Mouse (Mus musculus) forebrain, postnatal 0 days (tissue): ENCODE results near the gene Mthfd1l. TPM values are rescaled to one million over a fixed set of nuclear protein-coding genes. Genes with fewer than 3 reads are reported as not detected.

Experiments
- ATAC-seq: fragments of 200-750 bp; cut with Nextera tagmentation; 2 replicates; pipeline ENCODE4 v1.8.0; 2017; ENCODE audit warnings: mild to moderate bottlenecking, moderate library complexity
- DNase-seq: peaks from one replicate; pipeline ENCODE4 v3.0.0-alpha.2; 2015
- H3K27ac ChIP-seq: fragments of 300-500 bp; sonication (generic); 2 replicates; pipeline ENCODE4 v1.5.1; 2014; ENCODE audit warnings: low read depth, mild to moderate bottlenecking, antibody characterized with exemption, low read length, moderate library complexity, mixed read lengths
- H3K27me3 ChIP-seq: fragments of 300-500 bp; sonication (generic); 2 replicates; pipeline ENCODE4 v1.6.1; 2014; ENCODE audit warnings: mild to moderate bottlenecking, low read length, mixed read lengths; ENCODE audit not compliant: insufficient read depth
- H3K36me3 ChIP-seq: fragments of 300-500 bp; sonication (generic); 2 replicates; pipeline ENCODE4 v1.6.1; 2014; ENCODE audit warnings: mild to moderate bottlenecking, moderate library complexity; ENCODE audit not compliant: insufficient read depth
- H3K4me1 ChIP-seq: fragments of 300-500 bp; sonication (generic); 2 replicates; pipeline ENCODE4 v1.6.1; 2014; ENCODE audit warnings: antibody characterized with exemption; ENCODE audit not compliant: insufficient read depth
- H3K4me2 ChIP-seq: fragments of 300-500 bp; sonication (generic); 2 replicates; pipeline ENCODE4 v1.6.1; 2014; ENCODE audit warnings: low read depth, mild to moderate bottlenecking, moderate library complexity
- H3K4me3 ChIP-seq: fragments of 300-500 bp; sonication (generic); 2 replicates; pipeline ENCODE4 v1.5.1; 2014; ENCODE audit warnings: low read depth, low read length, mixed read lengths
- H3K9ac ChIP-seq: fragments of 300-500 bp; sonication (generic); 2 replicates; pipeline ENCODE4 v1.6.1; 2014; ENCODE audit warnings: mild to moderate bottlenecking
- H3K9me3 ChIP-seq: fragments of 300-500 bp; sonication (generic); 2 replicates; pipeline ENCODE4 v1.6.1; 2016; ENCODE audit warnings: low read length
- CTCF ChIP-seq: sonication (generic); IDR thresholded peaks from 2 replicates; pipeline ENCODE4 v1.5.1; 2016; ENCODE audit warnings: antibody characterized with exemption, control low read depth, low read depth
- WGBS: fragments of 180-500 bp; shearing (Covaris S2); extraction: QIAGEN DNeasy Blood & Tissue Kit; methylation state at CpG from one replicate; pipeline ENCODE4 v1.1.7; 2014; 5-methylcytosine and 5-hydroxymethylcytosine counted together
- polyA plus RNA-seq: library from polyadenylated mRNA; unstranded; fragments of >200 nt; fragmentation: Nextera tagmentation; extraction: Ambion mirVana; gene quantifications from 2 replicates; pipeline ENCODE4 v1.2.1, GENCODE M21; 2015
- total RNA-seq: library from RNA; depleted of rRNA; stranded (reverse); fragments of >200 nt; gene quantifications from 2 replicates; pipeline ENCODE4 v1.2.3, GENCODE M21; 2014

The Mthfd1l gene
- total and polyA plus RNA-seq, 2 experiments from 2014 or later = 5.9 to 9.1 TPM

DNA sequence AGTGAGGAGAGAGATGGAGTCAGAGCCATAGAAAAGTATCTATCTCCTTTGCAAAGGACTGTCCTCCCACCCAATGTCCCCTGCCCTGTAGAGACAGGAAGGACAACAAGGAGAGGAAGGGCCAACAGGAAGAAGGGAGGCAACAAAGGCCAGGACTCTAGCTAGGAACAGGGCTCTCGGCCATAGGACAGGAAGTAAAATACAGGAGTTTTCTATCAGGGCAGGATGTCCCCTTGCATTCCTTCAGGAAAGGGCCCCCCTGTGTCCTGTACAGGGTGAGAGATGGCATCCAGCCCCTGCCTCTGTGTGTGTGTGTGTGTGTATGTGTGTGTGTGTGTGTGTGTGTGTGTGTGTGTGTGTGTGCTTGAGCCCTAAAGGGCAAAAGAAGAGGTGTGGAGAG, 209.0 kb downstream of the Mthfd1l start:
- no peak overlapping the region for H3K27ac ChIP-seq
- no peaks in the 10 kb centered on the region for H3K27me3 ChIP-seq
- no peak overlapping the region for H3K4me3 ChIP-seq
- no peaks in the 10 kb centered on the region for H3K36me3 ChIP-seq
- TF ChIP-seq CTCF = no peak
- H3K4me1 ChIP-seq = no peaks in the 10 kb centered on the region
- no peak overlapping the region for H3K9ac ChIP-seq
- 72% methylated on average over 1 of the region's 1 CpGs for WGBS
- no peaks in the 10 kb centered on the region for H3K9me3 ChIP-seq
- DNase-seq = no peak
- no peak overlapping the region for H3K4me2 ChIP-seq
- no peak for ATAC-seq

- Histone ChIP-seq H3K4me2 (no peak overlapping the region), H3K27ac (no peak overlapping the region), H3K27me3 (no peaks in the 10 kb centered on the region), H3K4me3 (no peak overlapping the region), H3K9me3 (no peaks in the 10 kb centered on the region), H3K9ac (no peak overlapping the region), H3K4me1 (no peaks in the 10 kb centered on the region), H3K36me3 (no peaks in the 10 kb centered on the region)
- TF ChIP-seq CTCF = no peak
- no peak for ATAC-seq
- DNase-seq = no peak
- WGBS = 85% methylated on average over 2 of the region's 2 CpGs
Measured at GRCm38 (mm10) chr10:4182406-4182805, 209.5 kb downstream of the Mthfd1l start.

GRCm38 (mm10) chr10:4188614-4189402, 215.9 kb downstream of the Mthfd1l start:
- H3K4me1 ChIP-seq = no peaks in the 10 kb centered on the region
- ATAC-seq (0 out of 2 replicates have a peak, but pooled peaks have one; percentile 5), DNase-seq (no peak)
- no peak for TF ChIP-seq CTCF
- no peaks in the 10 kb centered on the region for H3K36me3 ChIP-seq
- no peak overlapping the region for H3K27ac ChIP-seq
- 79% methylated on average over 18 of the region's 18 CpGs for WGBS
- no peak overlapping the region for H3K4me2 ChIP-seq
- no peaks in the 10 kb centered on the region for H3K27me3 ChIP-seq
- no peak overlapping the region for H3K9ac ChIP-seq
- H3K9me3 ChIP-seq = no peaks in the 10 kb centered on the region
- no peak overlapping the region for H3K4me3 ChIP-seq

- H3K36me3 ChIP-seq = no peaks in the 10 kb centered on the region
- no peaks in the 10 kb centered on the region for H3K9me3 ChIP-seq
- H3K9ac ChIP-seq = no peak overlapping the region
- H3K4me2 ChIP-seq = no peak overlapping the region
- DNase-seq = no peak
- no peak overlapping the region for H3K4me3 ChIP-seq
- no peaks in the 10 kb centered on the region for H3K4me1 ChIP-seq
- H3K27me3 ChIP-seq = no peaks in the 10 kb centered on the region
- ATAC-seq = no peak
- whole genome bisulfite sequencing = 65% methylated on average over 6 of the region's 6 CpGs
- no peak overlapping the region for H3K27ac ChIP-seq
- no peak for TF ChIP-seq CTCF
Measured at GRCm38 (mm10) chr10:4189422-4189821, 216.5 kb downstream of the Mthfd1l start.

DNA sequence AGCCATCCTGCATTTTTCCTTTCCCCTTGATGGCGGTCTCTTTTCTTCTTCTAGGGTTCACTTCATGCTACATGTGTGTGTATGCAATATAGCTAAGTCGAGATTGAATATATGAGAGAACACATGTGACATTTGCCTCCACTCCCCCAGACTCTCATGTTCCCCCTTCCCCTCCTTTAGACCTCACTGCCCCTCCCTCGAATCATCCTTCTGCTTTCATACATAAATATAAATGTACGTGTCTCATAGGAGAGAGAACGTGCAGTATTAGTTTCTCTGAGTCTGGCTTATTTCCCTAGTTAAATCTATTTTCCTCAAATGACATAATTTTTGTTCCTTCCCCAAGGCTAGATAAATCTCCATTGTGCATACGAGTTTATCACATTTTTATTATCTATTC, 226.1 kb downstream of the Mthfd1l start:
- no peak overlapping the region for H3K4me2 ChIP-seq
- DNase-seq (no peak), ATAC-seq (no peak)
- H3K9me3 ChIP-seq = no peaks in the 10 kb centered on the region
- TF ChIP-seq CTCF = no peak
- no peaks in the 10 kb centered on the region for H3K36me3 ChIP-seq
- H3K4me3 ChIP-seq = no peak overlapping the region
- H3K27ac ChIP-seq = no peak overlapping the region
- no peaks in the 10 kb centered on the region for H3K4me1 ChIP-seq
- no peaks in the 10 kb centered on the region for H3K27me3 ChIP-seq
- WGBS = 86% methylated on average over 6 of the region's 6 CpGs
- no peak overlapping the region for H3K9ac ChIP-seq

DNA sequence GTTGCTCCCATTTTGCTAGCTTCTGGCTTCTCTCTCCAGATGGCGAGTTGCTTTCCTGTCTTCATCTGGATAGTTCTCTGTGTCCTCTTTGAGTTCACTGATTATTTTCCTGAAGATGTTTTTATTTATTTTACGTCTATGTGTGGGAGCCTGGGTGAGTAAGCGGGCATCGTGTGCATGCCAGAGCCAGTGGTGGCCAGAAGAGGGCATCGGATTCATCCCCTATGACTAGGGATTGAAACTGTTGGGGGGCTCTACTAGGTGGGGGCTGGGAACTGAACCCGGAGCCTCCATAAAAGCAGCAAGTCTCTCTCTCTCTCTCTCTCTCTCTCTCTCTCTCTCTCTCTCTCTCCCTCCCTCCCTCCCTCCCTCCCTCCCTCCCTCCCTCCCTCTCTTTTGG, 227.0 kb downstream of the Mthfd1l start:
- no peak overlapping the region for H3K4me3 ChIP-seq
- no peak overlapping the region for H3K27ac ChIP-seq
- H3K9me3 ChIP-seq = no peaks in the 10 kb centered on the region
- H3K4me2 ChIP-seq = no peak overlapping the region
- no peak for ATAC-seq
- H3K4me1 ChIP-seq = no peaks in the 10 kb centered on the region
- no peaks in the 10 kb centered on the region for H3K36me3 ChIP-seq
- TF ChIP-seq CTCF = no peak
- DNase-seq = no peak
- WGBS = 83% methylated on average over 6 of the region's 6 CpGs
- H3K9ac ChIP-seq = no peak overlapping the region
- no peaks in the 10 kb centered on the region for H3K27me3 ChIP-seq

DNA sequence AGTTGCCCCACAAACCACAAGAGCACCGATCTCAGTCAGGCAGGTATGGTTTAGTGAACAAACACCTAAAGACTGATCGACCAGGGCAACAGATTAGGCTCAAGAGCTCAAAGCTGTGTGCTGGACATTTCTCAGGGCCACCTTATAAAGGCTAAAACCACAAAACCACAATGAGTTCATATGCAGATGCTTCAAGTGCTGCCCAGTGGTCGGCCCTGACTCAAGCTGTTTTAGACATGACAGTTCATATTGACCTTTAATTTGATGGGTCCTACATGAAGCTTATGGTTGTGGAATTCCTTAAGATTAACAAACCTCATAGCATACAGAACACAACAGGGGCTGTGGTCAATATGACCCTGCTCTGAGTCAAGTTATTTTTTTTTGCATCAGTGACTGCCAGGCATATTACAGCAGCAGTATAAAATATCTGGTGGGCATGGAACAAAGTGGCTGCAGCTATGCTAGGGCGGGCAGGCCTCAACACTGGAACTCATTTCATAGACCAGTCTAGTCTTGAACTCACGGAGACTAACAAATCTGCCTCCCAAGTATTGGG, 227.7 kb downstream of the Mthfd1l start:
- ATAC-seq (no peak), DNase-seq (no peak)
- no peak for TF ChIP-seq CTCF
- no peaks in the 10 kb centered on the region for H3K27me3 ChIP-seq
- H3K4me3 ChIP-seq = no peak overlapping the region
- no peaks in the 10 kb centered on the region for H3K36me3 ChIP-seq
- no peak overlapping the region for H3K4me2 ChIP-seq
- no peaks in the 10 kb centered on the region for H3K4me1 ChIP-seq
- no peak overlapping the region for H3K27ac ChIP-seq
- H3K9ac ChIP-seq = no peak overlapping the region
- 93% methylated on average over 5 of the region's 5 CpGs for WGBS
- H3K9me3 ChIP-seq = no peaks in the 10 kb centered on the region
